Mouse (Mus musculus) ES-E14 (cell line): Measurements from ENCODE around the gene Pip4k2a. TPM values are rescaled to one million over a fixed set of nuclear protein-coding genes. Genes with fewer than 3 reads are reported as not detected.

Experiments used
- DNase-seq: peaks from one replicate; pipeline ENCODE4 v3.0.0-alpha.2; 2013; ENCODE audit warnings: low read depth, low spot score
- H3K27ac ChIP-seq: 2 replicates; pipeline ENCODE4 v1.5.1; 2012; ENCODE audit warnings: low read depth, mild to moderate bottlenecking, low read length, moderate library complexity, mixed read lengths; ENCODE audit not compliant: poor library complexity, insufficient read depth, severe bottlenecking
- H3K36me3 ChIP-seq: 2 replicates; pipeline ENCODE4 v1.6.1; 2012; ENCODE audit warnings: mild to moderate bottlenecking, low read length, moderate library complexity, mixed read lengths; ENCODE audit not compliant: control insufficient read depth, poor library complexity, insufficient read depth, severe bottlenecking
- H3K4me1 ChIP-seq, 2 experiments: fragments of 150-350 bp in 1 of 2; sonication (generic) in 1 of 2; 2 replicates each; pipeline ENCODE4 v1.6.1; 2012; ENCODE audit warnings: low read length in 2 of 2, mild to moderate bottlenecking in 1 of 2, mixed read lengths in 1 of 2; ENCODE audit not compliant: control insufficient read depth in 2 of 2, insufficient read depth in 2 of 2, poor library complexity in 1 of 2
- H3K4me3 ChIP-seq, 2 experiments: fragments of 150-350 bp in 1 of 2; sonication (generic) in 1 of 2; 2 replicates each; pipeline ENCODE4 v1.5.1; 2012; ENCODE audit warnings: low read length in 2 of 2, low read depth in 1 of 2, mild to moderate bottlenecking in 1 of 2, mixed read lengths in 1 of 2; ENCODE audit not compliant: insufficient read depth in 1 of 2, poor library complexity in 1 of 2, severe bottlenecking in 1 of 2
- H3K9ac ChIP-seq: 2 replicates; pipeline ENCODE4 v1.6.1; 2012; ENCODE audit warnings: low read depth, mild to moderate bottlenecking, low read length, mixed read lengths; ENCODE audit not compliant: poor library complexity, insufficient read depth, severe bottlenecking
- H3K9me3 ChIP-seq: fragments of 150-350 bp; sonication (generic); 2 replicates; pipeline ENCODE4 v1.6.1; 2012; ENCODE audit warnings: low read depth, mild to moderate bottlenecking, low read length; ENCODE audit not compliant: control insufficient read depth, insufficient read depth
- CHD2 ChIP-seq: IDR thresholded peaks from 2 replicates; pipeline ENCODE4 v1.6.1; 2014; ENCODE audit warnings: mild to moderate bottlenecking, low read depth, low read length, inconsistent platforms
- HCFC1 ChIP-seq: IDR thresholded peaks from 2 replicates; pipeline ENCODE4 v1.6.1; 2012; ENCODE audit warnings: low read length, inconsistent platforms, borderline replicate concordance; ENCODE audit not compliant: insufficient read depth
- MAFK ChIP-seq: IDR thresholded peaks from 2 replicates; pipeline ENCODE4 v1.6.1; 2014; ENCODE audit warnings: mild to moderate bottlenecking, low read depth, low read length, inconsistent platforms; ENCODE audit not compliant: insufficient read depth
- ZC3H11A ChIP-seq: IDR thresholded peaks from 2 replicates; pipeline ENCODE4 v1.6.1; 2012; ENCODE audit warnings: low read depth, mild to moderate bottlenecking, inconsistent platforms, low read length, borderline replicate concordance
- ZNF384 ChIP-seq: IDR thresholded peaks from 2 replicates; pipeline ENCODE4 v1.6.1; 2012; ENCODE audit warnings: low read depth, low read length, inconsistent platforms
- in situ Hi-C, 2 experiments: fragments of 600-800 bp; cut with MboI; formaldehyde crosslinking; loops; one replicate each; pipeline ENCODE4 v1.15.1; 2025; ENCODE audit warnings: low sequenced_read_pairs in 2 of 2, inconsistent platforms in 1 of 2; ENCODE audit not compliant: unreplicated experiment in 2 of 2
- total RNA-seq: library from RNA; depleted of rRNA; stranded (reverse); fragments of 300-350 nt; gene quantifications from 2 replicates; pipeline ENCODE4 v1.2.3, GENCODE M21; 2012

The Pip4k2a gene
- total RNA-seq, 1 experiment = 3.0 TPM

- DNase-seq = no peak
- peaks cover 0 to 5% of the 10 kb centered on the region in 2 experiments; a peak in 2 of 4 replicates for H3K4me1 ChIP-seq
- H3K9ac ChIP-seq = no peak overlapping the region
- H3K27ac ChIP-seq = no peak overlapping the region
- H3K9me3 ChIP-seq = no peaks in the 10 kb centered on the region
- H3K36me3 ChIP-seq = no peaks in the 10 kb centered on the region
- in situ Hi-C loops = no loop called here
- no peak overlapping the region for H3K4me3 ChIP-seq
- TF ChIP-seq ZNF384 (no peak), ZC3H11A (no peak), MAFK (no peak), HCFC1 (no peak), CHD2 (no peak)
Observed at GRCm38 (mm10) chr2:18933418-18933817, 64.5 kb downstream of the Pip4k2a start.

- H3K4me3 ChIP-seq = no peak overlapping the region
- H3K27ac ChIP-seq = no peak overlapping the region
- H3K4me1 ChIP-seq = peaks cover 0 to 5% of the 10 kb centered on the region in 2 experiments; a peak in 1 of 4 replicates
- H3K9me3 ChIP-seq = no peaks in the 10 kb centered on the region
- in situ Hi-C loops = no loop called here
- no peaks in the 10 kb centered on the region for H3K36me3 ChIP-seq
- no peak for DNase-seq
- no peak overlapping the region for H3K9ac ChIP-seq
- no peak for TF ChIP-seq ZNF384
- no peak for TF ChIP-seq CHD2
- TF ChIP-seq HCFC1 = no peak
- TF ChIP-seq ZC3H11A = no peak
- TF ChIP-seq MAFK = no peak
Observed at GRCm38 (mm10) chr2:18930318-18931060, 67.4 kb downstream of the Pip4k2a start.

GRCm38 (mm10) chr2:18928597-18929257 lies 69.2 kb downstream of the Pip4k2a start:
- no peak overlapping the region for H3K9ac ChIP-seq
- no peaks in the 10 kb centered on the region for H3K9me3 ChIP-seq
- in situ Hi-C loops = no loop called here
- no peaks in the 10 kb centered on the region for H3K36me3 ChIP-seq
- H3K27ac ChIP-seq = no peak overlapping the region
- DNase-seq = no peak
- no peak overlapping the region for H3K4me3 ChIP-seq
- TF ChIP-seq CHD2 = no peak
- TF ChIP-seq MAFK = no peak
- no peak for TF ChIP-seq ZNF384
- no peak for TF ChIP-seq HCFC1
- peaks cover 0 to 5% of the 10 kb centered on the region in 2 experiments; a peak in 1 of 4 replicates for H3K4me1 ChIP-seq

DNA sequence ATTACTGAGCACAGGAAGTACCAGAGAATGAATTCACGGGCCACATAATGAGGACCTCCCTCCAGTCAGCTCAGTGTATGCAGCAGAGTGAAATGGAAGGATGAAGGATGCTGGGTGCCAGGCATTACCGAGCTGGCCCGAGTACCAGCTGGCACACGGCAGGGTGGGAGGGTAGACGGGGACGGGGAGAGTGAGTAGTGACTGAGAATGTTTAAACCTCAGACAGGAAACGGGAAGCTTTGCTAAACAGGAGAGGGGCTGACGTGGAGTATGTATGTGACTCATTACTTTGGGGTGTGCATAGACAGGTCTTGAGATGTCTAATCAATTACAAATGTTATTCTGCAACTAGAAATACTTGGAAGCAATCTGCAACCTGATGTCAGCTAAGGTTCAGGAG lies 69.7 kb downstream of the Pip4k2a start:
- Histone ChIP-seq H3K27ac (no peak overlapping the region), H3K36me3 (no peaks in the 10 kb centered on the region), H3K4me1 (peaks cover 0 to 5% of the 10 kb centered on the region in 2 experiments; a peak in 1 of 4 replicates), H3K9ac (no peak overlapping the region), H3K9me3 (no peaks in the 10 kb centered on the region), H3K4me3 (no peak overlapping the region)
- DNase-seq = no peak
- in situ Hi-C loops = no loop called here
- TF ChIP-seq ZC3H11A (no peak), HCFC1 (no peak), MAFK (no peak), ZNF384 (no peak), CHD2 (no peak)
